Mouse (Mus musculus): ENCODE measurements around the gene Arl14ep. TPM values are rescaled to one million over a fixed set of nuclear protein-coding genes. Genes with fewer than 3 reads are reported as not detected.

Arl14ep gene
- total RNA-seq, 2 experiments from 2014 or later, result 7.0 to 9.6 TPM

GRCm38 (mm10) chr2:106956146-106956545 lies 18.1 kb downstream of the Arl14ep start:
- no peak for ATAC-seq (replicated peaks; ENCODE audit: low FRiP score, poor library complexity, severe bottlenecking)

- ATAC-seq (replicated peaks; ENCODE audit: low FRiP score, poor library complexity, severe bottlenecking), result no peak
Observed at GRCm38 (mm10) chr2:106955621-106956020, 18.6 kb downstream of the Arl14ep start.

- ATAC-seq (replicated peaks; ENCODE audit: low FRiP score, poor library complexity, severe bottlenecking), result no peak
Observed at GRCm38 (mm10) chr2:106954975-106955374, 19.2 kb downstream of the Arl14ep start.

GRCm38 (mm10) chr2:106942451-106942850 lies 31.8 kb downstream of the Arl14ep start:
- no peak for ATAC-seq (replicated peaks; ENCODE audit: low FRiP score, poor library complexity, severe bottlenecking)

GRCm38 (mm10) chr2:106935681-106936080 lies 38.5 kb downstream of the Arl14ep start:
- no peak for ATAC-seq (replicated peaks; ENCODE audit: low FRiP score, poor library complexity, severe bottlenecking)

GRCm38 (mm10) chr2:106929906-106930305 lies 44.3 kb downstream of the Arl14ep start:
- no peak for ATAC-seq (replicated peaks; ENCODE audit: low FRiP score, poor library complexity, severe bottlenecking)

Other genes starting within 250 kb of the Arl14ep start
- not detected in 2 replicates for gene Fshb, start 85.2 kb upstream of the Arl14ep start, total RNA-seq (2015; ENCODE audit: low replicate concordance)
- not detected in 2 replicates for gene Fshb, start 85.2 kb upstream of the Arl14ep start, total RNA-seq (2017; ENCODE audit: low replicate concordance)